Mouse (Mus musculus): ENCODE measurements around the gene Tnfaip8l2. TPM values are rescaled to one million over a fixed set of nuclear protein-coding genes. Genes with fewer than 3 reads are reported as not detected.

Tnfaip8l2 gene
- total and polyA plus RNA-seq, 2 experiments: 2.3 to 4.0 TPM

- peaks cover 3% of the 10 kb centered on the region for H3K36me3 ChIP-seq (ENCODE audit: control insufficient read depth, insufficient read depth, low read length)
- H3K4me3 ChIP-seq (ENCODE audit: insufficient read depth, low read depth, low read length): no peak overlapping the region
- no peak overlapping the region for H3K27ac ChIP-seq (replicated peaks; ENCODE audit: insufficient read depth, low read depth, low read length)
- no peaks in the 10 kb centered on the region for H3K79me2 ChIP-seq (ENCODE audit: control insufficient read depth, insufficient read depth, low read length)
- WGBS: 51% methylated on average over 3 of the region's 3 CpGs
- no peak overlapping the region for H3K9ac ChIP-seq (ENCODE audit: low read depth, low read length)
- TF ChIP-seq CTCF (IDR thresholded peaks at IDR 0.05; ENCODE audit: low read depth, low read length) (no peak), POLR2A (IDR thresholded peaks at IDR 0.05; ENCODE audit: extremely low read depth, insufficient read depth, low read length) (no peak)
- DNase-seq (ENCODE audit: extremely low read depth, low read depth, low spot score): no peak
- no peaks in the 10 kb centered on the region for H3K4me1 ChIP-seq (ENCODE audit: control insufficient read depth, insufficient read depth, low read length)
- H3K27me3 ChIP-seq (ENCODE audit: control insufficient read depth, insufficient read depth, low read length): no peaks in the 10 kb centered on the region
Measured at GRCm38 (mm10) chr3:95179890-95180289, 37.7 kb upstream of the Tnfaip8l2 start.

DNA sequence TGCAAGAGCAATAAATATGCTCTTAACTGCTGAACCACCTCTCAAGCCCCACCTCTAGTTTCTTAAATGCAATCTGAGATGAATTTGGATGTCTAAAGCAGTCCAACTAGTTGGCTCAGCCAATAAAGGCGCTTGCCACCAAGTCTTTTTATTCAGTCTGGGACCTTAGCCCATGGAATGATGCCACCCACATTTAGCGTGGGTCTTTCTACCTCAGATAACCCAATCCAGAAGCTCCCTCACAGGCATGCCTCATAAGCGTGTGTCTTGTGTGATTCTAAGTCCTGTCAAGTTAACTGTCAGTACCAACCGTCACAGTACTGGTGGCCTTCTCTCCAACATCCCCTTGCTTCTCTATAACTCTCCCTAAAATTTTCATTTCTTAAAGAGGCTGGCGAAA lies 36.8 kb upstream of the Tnfaip8l2 start:
- H3K4me3 ChIP-seq (ENCODE audit: insufficient read depth, low read depth, low read length): no peak overlapping the region
- peaks cover 2% of the 10 kb centered on the region; the same call in 1 of the 2 replicates for H3K27me3 ChIP-seq (ENCODE audit: control insufficient read depth, insufficient read depth, low read length)
- H3K36me3 ChIP-seq (ENCODE audit: control insufficient read depth, insufficient read depth, low read length): no peaks in the 10 kb centered on the region
- no peaks in the 10 kb centered on the region for H3K79me2 ChIP-seq (ENCODE audit: control insufficient read depth, insufficient read depth, low read length)
- no peak overlapping the region for H3K9ac ChIP-seq (ENCODE audit: low read depth, low read length)
- 93% methylated on average over 5 of the region's 5 CpGs for WGBS
- no peak for DNase-seq (ENCODE audit: extremely low read depth, low read depth, low spot score)
- H3K4me1 ChIP-seq (ENCODE audit: control insufficient read depth, insufficient read depth, low read length): peaks cover 2% of the 10 kb centered on the region; the same call in 1 of the 2 replicates
- TF ChIP-seq CTCF (IDR thresholded peaks at IDR 0.05; ENCODE audit: low read depth, low read length): no peak
- no peak overlapping the region for H3K27ac ChIP-seq (replicated peaks; ENCODE audit: insufficient read depth, low read depth, low read length)

DNA sequence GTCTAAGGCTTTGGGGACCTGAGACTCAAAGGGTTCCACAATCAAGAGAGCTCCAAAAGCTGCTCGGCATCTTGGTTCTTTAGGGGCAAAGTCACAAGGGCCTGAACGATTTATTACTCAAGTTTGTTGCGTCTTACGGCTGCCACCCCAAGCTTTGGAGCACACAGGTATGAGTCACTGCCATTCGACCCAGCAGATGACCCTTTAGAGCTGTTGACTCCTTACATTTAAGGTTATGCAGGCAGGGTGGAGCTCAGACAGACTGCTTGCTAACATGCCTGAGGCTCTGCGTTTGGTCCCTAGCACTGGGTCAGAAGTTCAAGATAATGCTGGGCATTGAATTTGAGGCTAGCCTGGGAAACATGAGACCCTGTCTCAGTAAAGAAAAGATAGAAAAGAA lies 35.4 kb upstream of the Tnfaip8l2 start:
- TF ChIP-seq POLR2A (IDR thresholded peaks at IDR 0.05; ENCODE audit: extremely low read depth, insufficient read depth, low read length): no peak
- no peak for TF ChIP-seq CTCF (IDR thresholded peaks at IDR 0.05; ENCODE audit: low read depth, low read length)
- Histone ChIP-seq H3K27ac (replicated peaks; ENCODE audit: insufficient read depth, low read depth, low read length) (no peak overlapping the region), H3K9ac (ENCODE audit: low read depth, low read length) (no peak overlapping the region), H3K36me3 (ENCODE audit: control insufficient read depth, insufficient read depth, low read length) (no peaks in the 10 kb centered on the region), H3K4me1 (ENCODE audit: control insufficient read depth, insufficient read depth, low read length) (peaks cover 3% of the 10 kb centered on the region; the same call in 1 of the 2 replicates), H3K27me3 (ENCODE audit: control insufficient read depth, insufficient read depth, low read length) (peaks cover 13% of the 10 kb centered on the region), H3K79me2 (ENCODE audit: control insufficient read depth, insufficient read depth, low read length) (no peaks in the 10 kb centered on the region), H3K4me3 (ENCODE audit: insufficient read depth, low read depth, low read length) (no peak overlapping the region)
- 82% methylated on average over 6 of the region's 6 CpGs for WGBS
- DNase-seq (ENCODE audit: extremely low read depth, low read depth, low spot score): no peak

- Histone ChIP-seq H3K4me3 (ENCODE audit: insufficient read depth, low read depth, low read length) (no peak overlapping the region), H3K27ac (replicated peaks; ENCODE audit: insufficient read depth, low read depth, low read length) (no peak overlapping the region), H3K36me3 (ENCODE audit: control insufficient read depth, insufficient read depth, low read length) (no peaks in the 10 kb centered on the region), H3K79me2 (ENCODE audit: control insufficient read depth, insufficient read depth, low read length) (no peaks in the 10 kb centered on the region), H3K9ac (ENCODE audit: low read depth, low read length) (no peak overlapping the region), H3K4me1 (ENCODE audit: control insufficient read depth, insufficient read depth, low read length) (peaks cover 3% of the 10 kb centered on the region; the same call in 1 of the 2 replicates), H3K27me3 (ENCODE audit: control insufficient read depth, insufficient read depth, low read length) (peaks cover 21% of the 10 kb centered on the region)
- TF ChIP-seq CTCF (IDR thresholded peaks at IDR 0.05; ENCODE audit: low read depth, low read length): no peak
- no peak for TF ChIP-seq POLR2A (IDR thresholded peaks at IDR 0.05; ENCODE audit: extremely low read depth, insufficient read depth, low read length)
- WGBS: 86% methylated on average over 3 of the region's 3 CpGs
- DNase-seq (ENCODE audit: extremely low read depth, low read depth, low spot score): no peak
Measured at GRCm38 (mm10) chr3:95176500-95176899, 34.3 kb upstream of the Tnfaip8l2 start.

GRCm38 (mm10) chr3:95174011-95174592 lies 31.9 kb upstream of the Tnfaip8l2 start:
- WGBS: 4% methylated on average over 16 of the region's 16 CpGs
- Histone ChIP-seq H3K27me3 (ENCODE audit: control insufficient read depth, insufficient read depth, low read length) (peaks cover 21% of the 10 kb centered on the region), H3K36me3 (ENCODE audit: control insufficient read depth, insufficient read depth, low read length) (no peaks in the 10 kb centered on the region), H3K9ac (ENCODE audit: low read depth, low read length) (peak overlapping the region; percentile 34; the same call in 1 of the 2 replicates), H3K79me2 (ENCODE audit: control insufficient read depth, insufficient read depth, low read length) (no peaks in the 10 kb centered on the region), H3K4me1 (ENCODE audit: control insufficient read depth, insufficient read depth, low read length) (peaks cover 3% of the 10 kb centered on the region; the same call in 1 of the 2 replicates), H3K4me3 (ENCODE audit: insufficient read depth, low read depth, low read length) (no peak overlapping the region), H3K27ac (replicated peaks; ENCODE audit: insufficient read depth, low read depth, low read length) (no peak overlapping the region)
- DNase-seq (ENCODE audit: extremely low read depth, low read depth, low spot score): peak; percentile 54
- TF ChIP-seq POLR2A (IDR thresholded peaks at IDR 0.05; ENCODE audit: extremely low read depth, insufficient read depth, low read length) (no peak), CTCF (IDR thresholded peaks at IDR 0.05; ENCODE audit: low read depth, low read length) (peak; percentile 93)

- TF ChIP-seq CTCF (IDR thresholded peaks at IDR 0.05; ENCODE audit: low read depth, low read length) (no peak), POLR2A (IDR thresholded peaks at IDR 0.05; ENCODE audit: extremely low read depth, insufficient read depth, low read length) (no peak)
- Histone ChIP-seq H3K4me3 (ENCODE audit: insufficient read depth, low read depth, low read length) (peak overlapping the region; percentile 25; the same call in 1 of the 2 replicates), H3K27me3 (ENCODE audit: control insufficient read depth, insufficient read depth, low read length) (peaks cover 21% of the 10 kb centered on the region), H3K36me3 (ENCODE audit: control insufficient read depth, insufficient read depth, low read length) (no peaks in the 10 kb centered on the region), H3K79me2 (ENCODE audit: control insufficient read depth, insufficient read depth, low read length) (no peaks in the 10 kb centered on the region), H3K27ac (replicated peaks; ENCODE audit: insufficient read depth, low read depth, low read length) (no peak overlapping the region), H3K4me1 (ENCODE audit: control insufficient read depth, insufficient read depth, low read length) (peaks cover 3% of the 10 kb centered on the region; the same call in 1 of the 2 replicates), H3K9ac (ENCODE audit: low read depth, low read length) (peak overlapping the region; percentile 18; the same call in 1 of the 2 replicates)
- DNase-seq (ENCODE audit: extremely low read depth, low read depth, low spot score): no peak
- WGBS: 10% methylated on average over 58 of the region's 58 CpGs
Measured at GRCm38 (mm10) chr3:95173256-95173949, 31.2 kb upstream of the Tnfaip8l2 start.

Measured in liver, adult 2 months (tissue).